Mouse (Mus musculus) intestine, embryonic 16.5 days (tissue): ENCODE results near the gene Brpf3. TPM values are rescaled to one million over a fixed set of nuclear protein-coding genes. Genes with fewer than 3 reads are reported as not detected.
A peak's percentile ranks its signal among the peaks of the same experiment; 100 is the strongest.

Source experiments
- ATAC-seq: fragments of 200-750 bp; cut with Nextera tagmentation; 2 replicates; pipeline ENCODE4 v1.8.0; 2017; ENCODE audit warnings: moderate TSS enrichment, moderate library complexity
- H3K27ac ChIP-seq: fragments of 300-500 bp; sonication (generic); 2 replicates; pipeline ENCODE4 v1.5.1; 2014; ENCODE audit warnings: mild to moderate bottlenecking, low read length
- H3K27me3 ChIP-seq: fragments of 300-500 bp; sonication (generic); replicated peaks from 2 replicates; pipeline ENCODE4 v1.6.1; 2014; ENCODE audit warnings: low read length, control low read depth, mixed read lengths; ENCODE audit not compliant: control insufficient read depth, insufficient read depth
- H3K36me3 ChIP-seq: fragments of 300-500 bp; sonication (generic); 2 replicates; pipeline ENCODE4 v1.6.1; 2014; ENCODE audit warnings: low read length, control low read depth; ENCODE audit not compliant: control insufficient read depth, insufficient read depth
- H3K4me1 ChIP-seq: fragments of 300-500 bp; sonication (generic); 2 replicates; pipeline ENCODE4 v1.6.1; 2014; ENCODE audit warnings: low read length, control low read depth, mixed read lengths; ENCODE audit not compliant: control insufficient read depth, insufficient read depth
- H3K4me2 ChIP-seq: fragments of 300-500 bp; sonication (generic); 2 replicates; pipeline ENCODE4 v1.6.1; 2014; ENCODE audit warnings: low read depth, low read length, control low read depth
- H3K4me3 ChIP-seq: fragments of 300-500 bp; sonication (generic); 2 replicates; pipeline ENCODE4 v1.5.1; 2014; ENCODE audit warnings: mild to moderate bottlenecking, low read length
- H3K9ac ChIP-seq: fragments of 300-500 bp; sonication (generic); 2 replicates; pipeline ENCODE4 v1.6.1; 2014; ENCODE audit warnings: low read depth, low read length
- H3K9me3 ChIP-seq: fragments of 300-500 bp; sonication (generic); 2 replicates; pipeline ENCODE4 v1.6.1; 2016; ENCODE audit warnings: low read length, control low read depth; ENCODE audit not compliant: control insufficient read depth
- WGBS: fragments of 180-500 bp; shearing (Covaris S2); extraction: QIAGEN DNeasy Blood & Tissue Kit; methylation state at CpG from one replicate; pipeline ENCODE4 v1.1.7; 2014; 5-methylcytosine and 5-hydroxymethylcytosine counted together
- polyA plus RNA-seq: library from polyadenylated mRNA; unstranded; fragments of >200 nt; fragmentation: Nextera tagmentation; extraction: Ambion mirVana; gene quantifications from 2 replicates; pipeline ENCODE4 v1.2.1, GENCODE M21; 2015

Gene Brpf3
- 16.6 and 21.4 TPM in 2 replicates for polyA plus RNA-seq

DNA sequence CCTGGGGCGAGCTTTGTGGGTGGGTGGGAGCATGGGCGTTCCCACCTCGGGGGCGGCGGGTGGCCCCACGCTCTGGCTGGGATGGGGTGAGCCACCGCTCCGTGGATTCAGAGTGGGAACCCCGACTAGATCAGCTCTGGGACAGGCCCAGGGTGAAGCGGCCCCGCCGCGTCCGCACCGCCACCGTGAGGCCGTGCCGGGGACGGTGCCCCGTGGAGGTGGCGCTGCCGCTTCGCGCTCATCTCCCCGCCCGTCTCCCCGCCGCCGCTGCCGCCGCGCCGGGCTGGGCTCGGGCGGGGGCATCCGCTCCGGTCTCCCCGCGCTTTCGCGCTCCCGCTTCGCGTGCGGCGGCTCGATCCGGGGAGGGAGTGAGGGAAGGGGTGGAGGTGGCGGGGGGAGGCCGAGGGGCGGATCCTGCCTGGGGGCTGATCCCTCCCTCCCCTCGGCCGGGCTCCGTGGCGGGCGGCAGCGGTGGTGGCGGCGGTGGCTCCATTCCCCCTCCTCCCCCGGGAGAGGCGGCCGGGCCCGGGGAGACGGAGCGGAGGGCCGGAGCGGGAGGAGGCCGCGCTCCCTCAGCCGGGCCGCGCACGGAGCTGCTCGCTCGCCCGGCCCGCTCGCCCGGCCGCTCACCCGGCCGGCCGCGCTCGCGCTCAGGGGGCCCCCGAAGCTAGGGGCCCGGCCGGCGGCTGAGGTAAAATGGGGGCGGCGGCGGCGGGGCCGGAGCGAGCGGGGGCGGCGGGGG lies at the start of gene Brpf3:
TSS of gene Brpf3 (plus strand) at position 420 of the 742 bp plus-strand sequence.
- Histone ChIP-seq H3K27ac (peak within 1 kb of the TSS; percentile 95), H3K4me1 (peaks cover 13% of the 10 kb centered on the region), H3K27me3 (no peaks in the 10 kb centered on the region), H3K4me3 (peak within 1 kb of the TSS; percentile 75), H3K36me3 (peaks cover under 1% of the 10 kb centered on the region; the same call in 1 of the 2 replicates), H3K4me2 (peak within 1 kb of the TSS; percentile 99), H3K9me3 (no peaks in the 10 kb centered on the region), H3K9ac (peak within 1 kb of the TSS; percentile 98)
- ATAC-seq, result peak; percentile 76
- WGBS, result under 1% methylated on average over 61 of the region's 99 CpGs

- no peaks in the 10 kb centered on the region for H3K27me3 ChIP-seq
- no peak for ATAC-seq
- no peak overlapping the region for H3K4me2 ChIP-seq
- 65% methylated on average over 5 of the region's 5 CpGs for WGBS
- H3K9ac ChIP-seq, result no peak overlapping the region
- no peaks in the 10 kb centered on the region for H3K36me3 ChIP-seq
- no peaks in the 10 kb centered on the region for H3K4me1 ChIP-seq
- H3K27ac ChIP-seq, result no peak overlapping the region
- no peaks in the 10 kb centered on the region for H3K9me3 ChIP-seq
- H3K4me3 ChIP-seq, result no peak overlapping the region
These were observed 44.4 kb upstream of the Brpf3 start for GRCm38 (mm10) chr17:28756447-28756846.

GRCm38 (mm10) chr17:28757470-28757869 lies 43.4 kb upstream of the Brpf3 start:
- no peaks in the 10 kb centered on the region for H3K9me3 ChIP-seq
- H3K27me3 ChIP-seq, result no peaks in the 10 kb centered on the region
- WGBS, result 75% methylated on average over 2 of the region's 2 CpGs
- H3K27ac ChIP-seq, result no peak overlapping the region
- no peak for ATAC-seq
- H3K4me3 ChIP-seq, result no peak overlapping the region
- H3K9ac ChIP-seq, result no peak overlapping the region
- no peaks in the 10 kb centered on the region for H3K4me1 ChIP-seq
- no peak overlapping the region for H3K4me2 ChIP-seq
- no peaks in the 10 kb centered on the region for H3K36me3 ChIP-seq

DNA sequence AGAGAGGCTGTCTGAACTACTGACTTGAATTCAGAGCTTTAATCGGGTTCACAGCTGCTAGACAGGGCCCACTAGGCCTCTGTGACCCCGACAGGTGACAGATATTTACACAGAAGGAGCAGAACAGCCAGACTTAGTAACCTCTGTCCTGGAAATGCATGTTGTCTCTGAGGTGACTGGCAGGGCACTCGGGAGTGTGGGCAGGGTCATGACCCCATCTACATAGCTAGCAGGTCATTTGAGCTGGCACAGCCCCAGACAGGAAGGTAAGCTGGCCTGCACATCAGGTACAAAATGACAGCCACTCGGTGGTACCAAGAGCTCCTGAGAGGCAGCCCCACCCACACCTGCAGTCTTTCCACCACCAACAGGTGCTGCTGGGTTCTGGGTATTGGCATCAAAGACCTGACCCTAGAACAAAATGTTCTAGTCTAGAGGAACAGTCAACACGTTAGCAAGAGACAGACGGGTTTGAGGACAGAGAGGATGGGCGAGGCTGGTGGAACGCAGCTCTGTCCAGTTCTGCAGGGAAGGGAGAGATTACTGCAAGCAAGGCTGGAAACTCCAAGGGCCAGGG lies 40.1 kb upstream of the Brpf3 start:
- Histone ChIP-seq H3K9me3 (no peaks in the 10 kb centered on the region), H3K4me2 (no peak overlapping the region), H3K27ac (no peak overlapping the region), H3K36me3 (no peaks in the 10 kb centered on the region), H3K27me3 (no peaks in the 10 kb centered on the region), H3K4me3 (no peak overlapping the region), H3K4me1 (no peaks in the 10 kb centered on the region), H3K9ac (no peak overlapping the region)
- 0 out of 2 replicates have a peak, but pooled peaks have one; percentile 26 for ATAC-seq
- WGBS, result 57% methylated on average over 8 of the region's 8 CpGs

GRCm38 (mm10) chr17:28761871-28762270 lies 39.0 kb upstream of the Brpf3 start:
- Histone ChIP-seq H3K9ac (no peak overlapping the region), H3K4me2 (no peak overlapping the region), H3K27ac (no peak overlapping the region), H3K4me1 (peaks cover 3% of the 10 kb centered on the region; the same call in 1 of the 2 replicates), H3K36me3 (no peaks in the 10 kb centered on the region), H3K27me3 (no peaks in the 10 kb centered on the region), H3K4me3 (no peak overlapping the region), H3K9me3 (no peaks in the 10 kb centered on the region)
- 13% methylated on average over 3 of the region's 3 CpGs for WGBS
- ATAC-seq, result peak; percentile 56

GRCm38 (mm10) chr17:28766203-28766602 lies 34.7 kb upstream of the Brpf3 start:
- WGBS, result 60% methylated on average over 3 of the region's 3 CpGs
- Histone ChIP-seq H3K27me3 (no peaks in the 10 kb centered on the region), H3K27ac (no peak overlapping the region), H3K4me3 (no peak overlapping the region), H3K4me2 (no peak overlapping the region), H3K36me3 (no peaks in the 10 kb centered on the region), H3K4me1 (peaks cover 12% of the 10 kb centered on the region), H3K9ac (no peak overlapping the region), H3K9me3 (no peaks in the 10 kb centered on the region)
- no peak for ATAC-seq

DNA sequence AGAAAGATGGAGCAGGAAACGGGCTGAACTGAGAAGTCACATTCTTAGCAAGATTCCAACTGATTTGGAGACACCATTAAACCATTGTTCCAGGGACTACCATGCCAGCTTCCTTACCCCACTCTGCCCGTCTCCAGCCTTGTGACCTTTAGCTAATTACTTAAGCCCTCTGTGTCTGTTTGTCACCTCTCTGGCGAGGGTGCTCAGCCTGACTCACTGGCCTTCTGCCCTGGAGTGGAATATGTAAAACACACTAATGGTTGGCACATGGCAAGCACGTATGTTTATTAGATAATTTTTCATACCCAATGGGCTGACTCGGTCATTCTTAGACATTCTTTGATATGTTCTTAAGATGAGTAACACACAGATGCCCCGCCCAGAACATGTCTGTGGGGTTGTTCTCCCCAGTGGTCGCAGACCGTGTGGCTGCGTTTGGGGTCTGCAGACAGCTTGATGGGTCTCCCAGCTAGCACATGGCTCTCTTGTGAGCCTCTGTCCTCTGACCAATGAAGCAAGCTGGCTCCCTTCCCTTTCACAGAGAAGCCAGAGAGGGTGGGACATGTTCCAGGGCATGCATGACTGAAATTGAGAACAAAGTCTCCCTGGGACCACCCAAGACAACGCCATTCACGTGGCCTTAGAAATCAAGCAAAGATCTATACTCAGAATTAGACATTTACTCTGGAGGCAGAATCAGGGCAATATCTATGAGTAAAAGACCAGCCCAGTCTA lies 33.9 kb upstream of the Brpf3 start:
- 76% methylated on average over 11 of the region's 11 CpGs for WGBS
- H3K4me2 ChIP-seq, result no peak overlapping the region
- H3K36me3 ChIP-seq, result no peaks in the 10 kb centered on the region
- H3K4me1 ChIP-seq, result peaks cover 18% of the 10 kb centered on the region
- H3K9me3 ChIP-seq, result no peaks in the 10 kb centered on the region
- no peak for ATAC-seq
- no peaks in the 10 kb centered on the region for H3K27me3 ChIP-seq
- no peak overlapping the region for H3K27ac ChIP-seq
- no peak overlapping the region for H3K9ac ChIP-seq
- no peak overlapping the region for H3K4me3 ChIP-seq

DNA sequence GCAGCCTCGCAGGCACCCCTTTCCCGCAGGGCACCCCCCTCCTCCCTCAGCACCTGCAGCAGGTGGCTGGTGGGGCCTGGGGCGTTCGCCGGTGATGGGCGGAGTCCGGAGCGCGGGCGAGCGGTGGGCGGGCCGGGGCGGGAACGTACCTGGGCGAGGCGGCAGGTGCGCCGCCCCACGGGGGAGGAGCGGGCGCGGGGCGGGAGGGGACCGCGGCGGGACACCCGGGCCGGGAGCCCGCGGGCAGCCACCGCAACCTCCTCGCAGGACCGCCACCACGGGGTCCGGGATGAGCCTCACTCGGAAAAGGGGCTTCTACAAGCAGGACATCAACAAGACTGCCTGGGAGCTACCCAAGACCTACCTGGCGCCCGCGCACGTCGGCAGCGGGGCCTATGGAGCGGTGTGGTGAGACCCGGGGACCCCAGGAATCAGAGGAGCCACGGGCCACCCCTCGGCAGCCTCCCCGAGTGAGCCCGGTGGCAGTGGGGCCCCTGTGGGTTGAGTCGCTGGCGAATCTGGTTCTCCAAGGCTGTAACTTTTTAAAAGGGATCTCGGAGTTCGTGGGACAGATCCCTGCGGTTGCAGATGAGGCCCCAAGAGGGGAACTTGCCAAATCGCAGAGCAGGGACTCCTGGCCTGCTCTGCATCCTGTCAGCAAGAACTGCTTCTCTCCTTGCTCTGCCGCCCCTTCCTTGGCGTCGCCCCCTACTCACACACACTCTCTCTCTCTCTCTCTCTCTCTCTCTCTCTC lies 31.6 kb upstream of the Brpf3 start, which contains the start of gene Mapk13:
TSS of gene Mapk13 (plus strand) at position 177 of the 754 bp plus-strand sequence.
- WGBS, result 1% methylated on average over 52 of the region's 58 CpGs
- H3K36me3 ChIP-seq, result 0 out of 2 replicates have a peak, but pooled peaks cover 5% of the 10 kb centered on the region
- H3K9ac ChIP-seq, result peak within 1 kb of the TSS; percentile 90
- H3K27ac ChIP-seq, result peak within 1 kb of the TSS; percentile 86
- peak within 1 kb of the TSS; percentile 88 for H3K4me2 ChIP-seq
- H3K4me3 ChIP-seq, result peak within 1 kb of the TSS; percentile 73
- no peaks in the 10 kb centered on the region for H3K27me3 ChIP-seq
- H3K9me3 ChIP-seq, result no peaks in the 10 kb centered on the region
- ATAC-seq, result peak; percentile 67
- H3K4me1 ChIP-seq, result peaks cover 18% of the 10 kb centered on the region
